Mouse (Mus musculus) liver, embryonic 18 days (tissue): ENCODE results near the gene Slc9a1. TPM values are rescaled to one million over a fixed set of nuclear protein-coding genes. Genes with fewer than 3 reads are reported as not detected.

ENCODE experiments used
- polyA plus RNA-seq: library from polyadenylated mRNA; depleted of rRNA; stranded (reverse); fragments of >200 nt; gene quantifications from 2 replicates; pipeline ENCODE4 v1.2.3, GENCODE M21; 2012; rRNA removed

The Slc9a1 gene
- polyA plus RNA-seq: 4.9 and 5.6 TPM in 2 replicates

DNA sequence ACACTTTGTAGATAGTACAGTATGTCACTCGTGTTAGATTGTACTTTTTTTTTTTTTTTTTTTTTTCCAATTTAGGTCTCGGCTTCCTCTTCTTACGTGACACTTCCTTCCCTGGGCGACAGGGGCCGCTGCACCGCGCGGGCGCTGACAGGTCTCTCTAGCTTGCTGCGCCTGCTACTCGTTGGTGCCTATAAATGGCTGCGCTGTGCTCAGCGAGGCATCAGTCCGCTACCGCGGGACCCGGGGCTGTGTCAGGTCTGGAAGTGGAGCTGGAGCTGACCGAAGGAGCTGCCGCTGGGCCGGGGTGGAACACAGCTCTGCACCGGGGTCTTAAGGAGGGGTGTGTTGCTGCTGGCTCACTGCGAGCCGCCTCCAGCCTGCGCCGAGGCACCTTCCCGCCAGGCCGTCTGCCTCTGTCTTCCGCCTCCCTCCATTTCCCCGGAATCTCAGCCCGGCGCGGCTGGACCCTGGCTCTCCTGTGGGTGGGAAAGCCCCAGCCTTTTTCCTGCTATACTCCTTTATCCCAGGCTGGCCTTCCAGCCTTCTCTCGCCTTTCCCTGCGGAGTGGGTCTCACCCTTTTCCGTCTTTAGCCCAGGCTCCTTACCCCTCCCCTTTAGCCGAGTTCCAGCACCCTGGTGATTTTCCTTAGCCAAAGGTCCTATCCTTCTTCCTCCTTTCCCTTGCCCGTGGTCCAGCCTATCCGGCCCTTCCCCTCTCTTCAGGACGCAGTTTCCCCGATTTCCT lies at the start of gene Slc9a1:
TSS of gene Slc9a1 (plus strand) at position 154 of the 745 bp plus-strand sequence.

DNA sequence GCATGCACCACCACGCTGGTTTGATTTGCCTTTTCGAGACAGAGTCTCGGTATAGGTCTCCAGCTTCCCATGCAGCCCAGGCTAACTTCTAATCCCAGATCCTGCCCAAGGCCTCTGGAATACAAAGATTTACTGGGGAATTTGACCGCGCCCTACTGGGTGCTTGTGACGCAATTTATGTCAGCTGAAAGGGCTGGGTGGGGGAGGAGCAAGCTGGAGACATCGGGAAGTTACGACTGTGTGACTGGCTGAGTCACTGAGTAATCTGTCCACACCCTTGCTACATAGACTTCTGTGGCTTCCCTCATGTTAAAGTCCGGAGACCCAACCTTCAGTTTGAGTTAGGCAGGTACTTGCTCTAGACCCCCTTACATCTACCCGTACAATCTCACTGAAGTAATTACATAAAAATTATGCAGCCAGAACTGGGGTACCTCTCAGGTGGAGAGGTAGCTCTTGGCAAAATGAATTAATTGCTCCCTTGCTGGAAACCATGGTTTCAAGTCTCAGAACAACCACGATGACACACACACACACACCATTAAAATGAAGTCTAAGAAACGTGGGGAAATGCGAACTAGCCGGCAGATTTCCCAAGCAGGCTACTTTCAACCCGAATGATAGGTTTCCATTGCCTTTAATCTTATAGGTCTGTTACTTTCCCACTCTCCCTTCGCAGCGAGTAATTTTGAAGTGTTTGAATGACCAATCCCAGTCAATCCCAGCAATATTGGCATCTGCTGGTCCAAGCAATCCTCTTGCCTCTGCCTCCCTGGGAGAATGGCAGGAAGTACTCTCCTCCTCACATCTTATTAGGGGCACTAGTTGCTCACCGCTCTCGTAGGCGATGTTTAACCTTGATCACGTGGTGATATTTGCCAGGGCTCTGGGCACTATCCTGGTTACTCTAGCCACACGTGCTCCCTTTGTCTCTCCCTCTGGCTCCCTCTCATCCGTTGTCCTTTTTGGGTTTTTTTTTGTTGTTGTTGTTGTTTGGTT lies 15.8 kb upstream of the Slc9a1 start, which contains the start of gene Wdtc1:
TSS of gene Wdtc1 (minus strand) at position 115 of the 999 bp plus-strand sequence.

Other genes starting within 250 kb of the Slc9a1 start
- 10.2 and 12.4 TPM in 2 replicates for gene Wasf2, start 239.2 kb upstream of the Slc9a1 start, polyA plus RNA-seq
- 0.45 and 0.65 TPM in 2 replicates for gene Cd164l2, start 157.6 kb upstream of the Slc9a1 start, polyA plus RNA-seq
- not detected in 2 replicates for gene Gpr3, start 157.2 kb upstream of the Slc9a1 start, polyA plus RNA-seq
- 4.5 and 9.6 TPM in 2 replicates for gene Map3k6, start 128.9 kb upstream of the Slc9a1 start, polyA plus RNA-seq
- gene Sytl1, start 106.6 kb upstream of the Slc9a1 start, polyA plus RNA-seq: 1.3 TPM in 2 replicates
- 34.4 and 35.4 TPM in 2 replicates for gene Tmem222, start 91.9 kb upstream of the Slc9a1 start, polyA plus RNA-seq
- gene Wdtc1, start 16.2 kb upstream of the Slc9a1 start, polyA plus RNA-seq: 6.7 and 7.2 TPM in 2 replicates
- 0.06 and 0.08 TPM in 2 replicates for gene Tent5b, start 110.4 kb downstream of the Slc9a1 start, polyA plus RNA-seq
- gene Trnp1, start 128.8 kb downstream of the Slc9a1 start, polyA plus RNA-seq: 0.17 and 0.52 TPM in 2 replicates
- 2.4 and 2.5 TPM in 2 replicates for gene Kdf1, start 149.3 kb downstream of the Slc9a1 start, polyA plus RNA-seq
- gene Nudc, start 176.3 kb downstream of the Slc9a1 start, polyA plus RNA-seq: 84.1 and 85.0 TPM in 2 replicates
- 2.6 and 4.5 TPM in 2 replicates for gene Nr0b2, start 183.7 kb downstream of the Slc9a1 start, polyA plus RNA-seq
- 3.1 and 4.1 TPM in 2 replicates for gene Gpatch3, start 205.0 kb downstream of the Slc9a1 start, polyA plus RNA-seq
- 12.9 and 13.8 TPM in 2 replicates for gene Gpn2, start 214.7 kb downstream of the Slc9a1 start, polyA plus RNA-seq
- gene Sfn, start 232.5 kb downstream of the Slc9a1 start, polyA plus RNA-seq: 0.66 and 0.82 TPM in 2 replicates